Mouse (Mus musculus) kidney, embryonic 16.5 days (tissue): Measurements from ENCODE around the gene Tsc2. TPM values are rescaled to one million over a fixed set of nuclear protein-coding genes. Genes with fewer than 3 reads are reported as not detected.

Source experiments
- ATAC-seq: fragments of 200-750 bp; cut with Nextera tagmentation; 2 replicates; pipeline ENCODE4 v1.8.0; 2017; ENCODE audit warnings: moderate TSS enrichment; ENCODE audit not compliant: low FRiP score, low TSS enrichment
- H3K27ac ChIP-seq: fragments of 300-500 bp; sonication (generic); 2 replicates; pipeline ENCODE4 v1.5.1; 2014; ENCODE audit warnings: low read length
- H3K27me3 ChIP-seq: fragments of 300-500 bp; sonication (generic); 2 replicates; pipeline ENCODE4 v1.6.1; 2014; ENCODE audit warnings: low read length, control low read depth, mixed read lengths; ENCODE audit not compliant: insufficient read depth
- H3K36me3 ChIP-seq: fragments of 300-500 bp; sonication (generic); 2 replicates; pipeline ENCODE4 v1.6.1; 2014; ENCODE audit warnings: low read length, control low read depth, mixed read lengths; ENCODE audit not compliant: insufficient read depth
- H3K4me1 ChIP-seq: fragments of 300-500 bp; sonication (generic); 2 replicates; pipeline ENCODE4 v1.6.1; 2014; ENCODE audit warnings: low read length, control low read depth, mixed read lengths; ENCODE audit not compliant: insufficient read depth
- H3K4me2 ChIP-seq: fragments of 300-500 bp; sonication (generic); replicated peaks from 2 replicates; pipeline ENCODE4 v1.6.1; 2014; ENCODE audit warnings: low read depth, low read length
- H3K4me3 ChIP-seq: fragments of 300-500 bp; sonication (generic); 2 replicates; pipeline ENCODE4 v1.5.1; 2014; ENCODE audit warnings: mild to moderate bottlenecking, low read length
- H3K9ac ChIP-seq: fragments of 300-500 bp; sonication (generic); replicated peaks from 2 replicates; pipeline ENCODE4 v1.6.1; 2014; ENCODE audit warnings: low read length
- H3K9me3 ChIP-seq: fragments of 300-500 bp; sonication (generic); 2 replicates; pipeline ENCODE4 v1.6.1; 2016; ENCODE audit warnings: low read length, control low read depth
- WGBS: fragments of 180-500 bp; shearing (Covaris S2); extraction: QIAGEN DNeasy Blood & Tissue Kit; methylation state at CpG from one replicate; pipeline ENCODE4 v1.1.7; 2014; 5-methylcytosine and 5-hydroxymethylcytosine counted together
- polyA plus RNA-seq: library from polyadenylated mRNA; unstranded; fragments of >200 nt; fragmentation: Nextera tagmentation; extraction: Ambion mirVana; gene quantifications from 2 replicates; pipeline ENCODE4 v1.2.1, GENCODE M21; 2015

Gene Tsc2
- polyA plus RNA-seq, 1 experiment from 2014 or later: 72.8 TPM

GRCm38 (mm10) chr17:24584520-24584919 lies 47.9 kb downstream of the Tsc2 start:
- Histone ChIP-seq H3K27me3 (no peaks in the 10 kb centered on the region), H3K27ac (no peak overlapping the region), H3K4me3 (no peak overlapping the region), H3K9me3 (no peaks in the 10 kb centered on the region), H3K4me2 (no peak overlapping the region), H3K4me1 (no peaks in the 10 kb centered on the region), H3K9ac (no peak overlapping the region), H3K36me3 (peaks cover 64% of the 10 kb centered on the region)
- ATAC-seq: no peak
- WGBS: 78% methylated on average over 3 of the region's 3 CpGs

GRCm38 (mm10) chr17:24583599-24584460 lies 48.6 kb downstream of the Tsc2 start:
- WGBS: 60% methylated on average over 5 of the region's 5 CpGs

GRCm38 (mm10) chr17:24580287-24580686 lies 52.1 kb downstream of the Tsc2 start:
- no peak overlapping the region for H3K9ac ChIP-seq
- peaks cover 35% of the 10 kb centered on the region for H3K36me3 ChIP-seq
- no peaks in the 10 kb centered on the region for H3K4me1 ChIP-seq
- no peak overlapping the region for H3K27ac ChIP-seq
- H3K4me3 ChIP-seq: no peak overlapping the region
- no peak for ATAC-seq
- H3K4me2 ChIP-seq: no peak overlapping the region
- no peaks in the 10 kb centered on the region for H3K9me3 ChIP-seq
- 89% methylated on average over 2 of the region's 2 CpGs for WGBS
- H3K27me3 ChIP-seq: no peaks in the 10 kb centered on the region

More at GRCm38 (mm10) chr17:24583599-24584460, 48.6 kb downstream of the Tsc2 start:
- no peak; the same call in 1 of the 2 replicates for ATAC-seq
- H3K9me3 ChIP-seq: no peaks in the 10 kb centered on the region
- no peaks in the 10 kb centered on the region for H3K4me1 ChIP-seq
- H3K9ac ChIP-seq: no peak overlapping the region
- no peak overlapping the region for H3K4me2 ChIP-seq
- H3K27me3 ChIP-seq: no peaks in the 10 kb centered on the region
- no peak overlapping the region for H3K4me3 ChIP-seq
- peaks cover 60% of the 10 kb centered on the region for H3K36me3 ChIP-seq
- H3K27ac ChIP-seq: 0 out of 2 replicates have a peak overlapping the region, but pooled peaks have one; percentile 29

- peaks cover 35% of the 10 kb centered on the region for H3K36me3 ChIP-seq
- no peak for ATAC-seq
- H3K4me2 ChIP-seq: no peak overlapping the region
- WGBS: 89% methylated on average over 3 of the region's 3 CpGs
- H3K9ac ChIP-seq: no peak overlapping the region
- no peaks in the 10 kb centered on the region for H3K27me3 ChIP-seq
- H3K4me3 ChIP-seq: no peak overlapping the region
- no peak overlapping the region for H3K27ac ChIP-seq
- H3K9me3 ChIP-seq: no peaks in the 10 kb centered on the region
- no peaks in the 10 kb centered on the region for H3K4me1 ChIP-seq
These were observed 52.9 kb downstream of the Tsc2 start for GRCm38 (mm10) chr17:24579532-24579931.

GRCm38 (mm10) chr17:24573811-24574210 lies 58.6 kb downstream of the Tsc2 start:
- Histone ChIP-seq H3K27me3 (no peaks in the 10 kb centered on the region), H3K9me3 (no peaks in the 10 kb centered on the region), H3K4me2 (no peak overlapping the region), H3K36me3 (peaks cover 56% of the 10 kb centered on the region), H3K4me3 (no peak overlapping the region), H3K9ac (no peak overlapping the region), H3K27ac (no peak overlapping the region), H3K4me1 (no peaks in the 10 kb centered on the region)
- 96% methylated on average over 9 of the region's 9 CpGs for WGBS
- ATAC-seq: no peak

GRCm38 (mm10) chr17:24572651-24573245 lies 59.7 kb downstream of the Tsc2 start:
- no peak overlapping the region for H3K4me2 ChIP-seq
- H3K9ac ChIP-seq: no peak overlapping the region
- no peak overlapping the region for H3K4me3 ChIP-seq
- no peaks in the 10 kb centered on the region for H3K27me3 ChIP-seq
- no peak overlapping the region for H3K27ac ChIP-seq
- ATAC-seq: no peak
- H3K4me1 ChIP-seq: no peaks in the 10 kb centered on the region
- H3K36me3 ChIP-seq: peaks cover 59% of the 10 kb centered on the region
- 94% methylated on average over 12 of the region's 12 CpGs for WGBS
- no peaks in the 10 kb centered on the region for H3K9me3 ChIP-seq

GRCm38 (mm10) chr17:24569837-24570236 lies 62.6 kb downstream of the Tsc2 start:
- no peaks in the 10 kb centered on the region for H3K9me3 ChIP-seq
- 84% methylated on average over 4 of the region's 4 CpGs for WGBS
- no peak overlapping the region for H3K4me2 ChIP-seq
- no peaks in the 10 kb centered on the region for H3K27me3 ChIP-seq
- H3K4me3 ChIP-seq: no peak overlapping the region
- peaks cover 66% of the 10 kb centered on the region for H3K36me3 ChIP-seq
- no peak for ATAC-seq
- no peak overlapping the region for H3K9ac ChIP-seq
- H3K4me1 ChIP-seq: 0 out of 2 replicates have a peak, but pooled peaks cover 3% of the 10 kb centered on the region
- H3K27ac ChIP-seq: no peak overlapping the region

GRCm38 (mm10) chr17:24567034-24567779 lies 65.2 kb downstream of the Tsc2 start:
- 68% methylated on average over 8 of the region's 8 CpGs for WGBS
- peaks cover 44% of the 10 kb centered on the region for H3K36me3 ChIP-seq

GRCm38 (mm10) chr17:24565792-24566191 lies 66.6 kb downstream of the Tsc2 start:
- no peak for ATAC-seq
- Histone ChIP-seq H3K4me3 (no peak overlapping the region), H3K4me2 (no peak overlapping the region), H3K9me3 (no peaks in the 10 kb centered on the region), H3K27me3 (no peaks in the 10 kb centered on the region), H3K27ac (no peak overlapping the region), H3K4me1 (0 out of 2 replicates have a peak, but pooled peaks cover 3% of the 10 kb centered on the region), H3K9ac (no peak overlapping the region), H3K36me3 (peaks cover 33% of the 10 kb centered on the region)
- WGBS: 82% methylated on average over 3 of the region's 3 CpGs

More at GRCm38 (mm10) chr17:24567034-24567779, 65.2 kb downstream of the Tsc2 start:
- H3K4me1 ChIP-seq: 0 out of 2 replicates have a peak, but pooled peaks cover 3% of the 10 kb centered on the region
- no peak overlapping the region for H3K4me3 ChIP-seq
- no peaks in the 10 kb centered on the region for H3K27me3 ChIP-seq
- no peak overlapping the region for H3K27ac ChIP-seq
- no peak for ATAC-seq
- H3K4me2 ChIP-seq: no peak overlapping the region
- no peaks in the 10 kb centered on the region for H3K9me3 ChIP-seq
- H3K9ac ChIP-seq: no peak overlapping the region; the same call in 1 of the 2 replicates
